Mouse (Mus musculus): ENCODE results near the gene Vmn1r235. TPM values are rescaled to one million over a fixed set of nuclear protein-coding genes. Genes with fewer than 3 reads are reported as not detected.
"Not testable (repeated sequence)": the region's sequence is repeated elsewhere in the genome, so short reads cannot be mapped to it uniquely, and the experiment has no call there.

Gene Vmn1r235
- polyA plus RNA-seq (2012; ENCODE audit: insufficient read depth, low replicate concordance), result 0.04 TPM in 1 of 2 replicates, not detected in the other

GRCm38 (mm10) chr17:21256111-21256510 is at the start of gene Vmn1r235:
Vmn1r235 (plus strand) TSS chr17:21256411.
- no peak within 1 kb of the TSS for H3K4me3 ChIP-seq (replicated peaks)
- no peaks in the 10 kb centered on the region for H3K27me3 ChIP-seq (replicated peaks)
- H3K4me1 ChIP-seq, result no peaks in the 10 kb centered on the region
- no peaks in the 10 kb centered on the region for H3K9me3 ChIP-seq
- H3K36me3 ChIP-seq (replicated peaks; ENCODE audit: low read length), result no peaks in the 10 kb centered on the region
- TF ChIP-seq GATA1 (IDR thresholded peaks at IDR 0.05; ENCODE audit: borderline replicate concordance, low read length), result no peak
- no peak for TF ChIP-seq FLI1 (IDR thresholded peaks at IDR 0.05; ENCODE audit: low read length)

GRCm38 (mm10) chr17:21211081-21211480 is 45.1 kb upstream of the Vmn1r235 start:
- not testable (repeated sequence) for H3K36me3 ChIP-seq (replicated peaks; ENCODE audit: low read length); H3K4me1 ChIP-seq; H3K9me3 ChIP-seq; H3K4me3 ChIP-seq (replicated peaks); H3K27me3 ChIP-seq (replicated peaks)

- no peaks in the 10 kb centered on the region for H3K9me3 ChIP-seq
- H3K36me3 ChIP-seq (replicated peaks; ENCODE audit: low read length), result no peaks in the 10 kb centered on the region
- TF ChIP-seq FLI1 (IDR thresholded peaks at IDR 0.05; ENCODE audit: low read length) (no peak), GATA1 (IDR thresholded peaks at IDR 0.05; ENCODE audit: borderline replicate concordance, low read length) (no peak)
- H3K4me1 ChIP-seq, result no peaks in the 10 kb centered on the region
- H3K27me3 ChIP-seq (replicated peaks), result no peaks in the 10 kb centered on the region
- no peak within 1 kb of the TSS for H3K4me3 ChIP-seq (replicated peaks)
Measured at GRCm38 (mm10) chr17:21225787-21226186, 30.4 kb upstream of the Vmn1r235 start, which contains the start of gene Vmn1r234. Vmn1r234 (plus strand) TSS chr17:21226087.

GRCm38 (mm10) chr17:21231654-21232053 is 24.6 kb upstream of the Vmn1r235 start:
- Histone ChIP-seq H3K9me3 (peaks cover 9% of the 10 kb centered on the region; the same call in 1 of the 2 replicates), H3K4me1 (no peaks in the 10 kb centered on the region)
- TF ChIP-seq GATA1 (IDR thresholded peaks at IDR 0.05; ENCODE audit: borderline replicate concordance, low read length), result no peak
- no peak for TF ChIP-seq FLI1 (IDR thresholded peaks at IDR 0.05; ENCODE audit: low read length)

GRCm38 (mm10) chr17:21272103-21272502 is 15.9 kb downstream of the Vmn1r235 start:
- Histone ChIP-seq H3K4me1 (peaks cover 19% of the 10 kb centered on the region), H3K36me3 (replicated peaks; ENCODE audit: low read length) (no peaks in the 10 kb centered on the region), H3K4me3 (replicated peaks) (no peak overlapping the region), H3K27me3 (replicated peaks) (peaks cover 6% of the 10 kb centered on the region), H3K9me3 (no peaks in the 10 kb centered on the region)
- no peak for TF ChIP-seq GATA1 (IDR thresholded peaks at IDR 0.05; ENCODE audit: borderline replicate concordance, low read length)
- no peak for TF ChIP-seq FLI1 (IDR thresholded peaks at IDR 0.05; ENCODE audit: low read length)

More at GRCm38 (mm10) chr17:21231654-21232053, 24.6 kb upstream of the Vmn1r235 start:
- H3K4me3 ChIP-seq (replicated peaks), result no peak overlapping the region
- H3K27me3 ChIP-seq (replicated peaks), result no peaks in the 10 kb centered on the region
- no peaks in the 10 kb centered on the region for H3K36me3 ChIP-seq (replicated peaks; ENCODE audit: low read length)

GRCm38 (mm10) chr17:21282642-21283041 is 26.4 kb downstream of the Vmn1r235 start, which contains the start of gene Vmn1r236:
Vmn1r236 (plus strand) TSS chr17:21282942.
- TF ChIP-seq FLI1 (IDR thresholded peaks at IDR 0.05; ENCODE audit: low read length), result no peak
- TF ChIP-seq GATA1 (IDR thresholded peaks at IDR 0.05; ENCODE audit: borderline replicate concordance, low read length), result no peak
- H3K27me3 ChIP-seq (replicated peaks), result no peaks in the 10 kb centered on the region
- no peak within 1 kb of the TSS for H3K4me3 ChIP-seq (replicated peaks)
- H3K4me1 ChIP-seq, result no peaks in the 10 kb centered on the region
- no peaks in the 10 kb centered on the region for H3K36me3 ChIP-seq (replicated peaks; ENCODE audit: low read length)
- no peaks in the 10 kb centered on the region for H3K9me3 ChIP-seq

GRCm38 (mm10) chr17:21284395-21284794 is 28.2 kb downstream of the Vmn1r235 start:
- TF ChIP-seq GATA1 (IDR thresholded peaks at IDR 0.05; ENCODE audit: borderline replicate concordance, low read length), result no peak
- no peak for TF ChIP-seq FLI1 (IDR thresholded peaks at IDR 0.05; ENCODE audit: low read length)
- no peaks in the 10 kb centered on the region for H3K4me1 ChIP-seq
- no peaks in the 10 kb centered on the region for H3K9me3 ChIP-seq
- H3K27me3 ChIP-seq (replicated peaks), result no peaks in the 10 kb centered on the region
- no peaks in the 10 kb centered on the region for H3K36me3 ChIP-seq (replicated peaks; ENCODE audit: low read length)
- no peak overlapping the region for H3K4me3 ChIP-seq (replicated peaks)

- H3K4me1 ChIP-seq, result no peaks in the 10 kb centered on the region
- H3K36me3 ChIP-seq (replicated peaks; ENCODE audit: low read length), result no peaks in the 10 kb centered on the region
- TF ChIP-seq GATA1 (IDR thresholded peaks at IDR 0.05; ENCODE audit: borderline replicate concordance, low read length), result no peak
- TF ChIP-seq FLI1 (IDR thresholded peaks at IDR 0.05; ENCODE audit: low read length), result no peak
- no peaks in the 10 kb centered on the region for H3K27me3 ChIP-seq (replicated peaks)
- no peaks in the 10 kb centered on the region for H3K9me3 ChIP-seq
- H3K4me3 ChIP-seq (replicated peaks), result no peak overlapping the region
Measured at GRCm38 (mm10) chr17:21289695-21290094, 33.5 kb downstream of the Vmn1r235 start.

- H3K4me3 ChIP-seq (replicated peaks), result no peak within 1 kb of the TSS
- TF ChIP-seq GATA1 (IDR thresholded peaks at IDR 0.05; ENCODE audit: borderline replicate concordance, low read length), result no peak
- no peak for TF ChIP-seq FLI1 (IDR thresholded peaks at IDR 0.05; ENCODE audit: low read length)
- no peaks in the 10 kb centered on the region for H3K27me3 ChIP-seq (replicated peaks)
- H3K36me3 ChIP-seq (replicated peaks; ENCODE audit: low read length), result no peaks in the 10 kb centered on the region
- no peaks in the 10 kb centered on the region for H3K9me3 ChIP-seq
- no peaks in the 10 kb centered on the region for H3K4me1 ChIP-seq
Measured at GRCm38 (mm10) chr17:21311565-21311964, 55.4 kb downstream of the Vmn1r235 start, which contains the start of gene Vmn1r237. Vmn1r237 (plus strand) TSS chr17:21311865.

Other genes starting within 250 kb of the Vmn1r235 start
- gene Zfp160, start 247.5 kb upstream of the Vmn1r235 start, polyA plus RNA-seq (2012; ENCODE audit: insufficient read depth, low replicate concordance), result 0.32 TPM in 1 of 2 replicates, not detected in the other
- not detected in 2 replicates for gene Vmn1r234, start 30.3 kb upstream of the Vmn1r235 start, polyA plus RNA-seq (2012; ENCODE audit: insufficient read depth, low replicate concordance)
- not detected in 2 replicates for gene Vmn1r236, start 26.5 kb downstream of the Vmn1r235 start, polyA plus RNA-seq (2012; ENCODE audit: insufficient read depth, low replicate concordance)
- gene Vmn1r237, start 55.5 kb downstream of the Vmn1r235 start, polyA plus RNA-seq (2012; ENCODE audit: insufficient read depth, low replicate concordance), result not detected in 2 replicates
- not detected in 2 replicates for gene Zfp677, start 127.3 kb downstream of the Vmn1r235 start, polyA plus RNA-seq (2012; ENCODE audit: insufficient read depth, low replicate concordance)
- gene Zfp54, start 166.8 kb downstream of the Vmn1r235 start, polyA plus RNA-seq (2012; ENCODE audit: insufficient read depth, low replicate concordance), result not detected in 2 replicates
- gene Zfp51, start 194.0 kb downstream of the Vmn1r235 start, polyA plus RNA-seq (2012; ENCODE audit: insufficient read depth, low replicate concordance), result 0.36 TPM in 1 of 2 replicates, not detected in the other
- gene Zfp53, start 232.6 kb downstream of the Vmn1r235 start, polyA plus RNA-seq (2012; ENCODE audit: insufficient read depth, low replicate concordance), result 2.9 TPM in 1 of 2 replicates, not detected in the other